Mouse (Mus musculus) adrenal gland, adult 2 months (tissue): ENCODE measurements around the gene Cstf1. TPM values are rescaled to one million over a fixed set of nuclear protein-coding genes. Genes with fewer than 3 reads are reported as not detected.
A peak's percentile ranks its signal among the peaks of the same experiment; 100 is the strongest.

ENCODE experiments used
- DNase-seq: peaks from one replicate; pipeline ENCODE4 v3.0.0; 2021
- long read RNA-seq: library from polyadenylated mRNA; stranded (forward); transcript quantifications from one replicate; pipeline ENCODE4 v2.0.0, GENCODE M21; 2021
- polyA plus RNA-seq: library from polyadenylated mRNA; depleted of rRNA; stranded (reverse); fragments of >200 nt; gene quantifications from 2 replicates; pipeline ENCODE4 v1.2.3, GENCODE M21; 2012; rRNA removed
- total RNA-seq, 2 experiments: library from RNA; stranded (reverse); gene quantifications; 2 replicates each; pipeline ENCODE4 v1.2.3; 2021

The Cstf1 gene
- total RNA-seq, result 10 to 100 TPM; 30.1 to 33.4 TPM
- polyA plus RNA-seq, result 30.7 and 31.5 TPM in 2 replicates
- long read RNA-seq, transcript Cstf1-201 (6 exons, 3,451 nt), result major isoform, 23 of 39 reads
- long read RNA-seq, partial matches to known transcripts, result 7 of 39 reads
- long read RNA-seq, other reads (novel, unspliced or antisense), result 9 of 39 reads

- DNase-seq, result peak; percentile 97
These were observed at the start of gene Cstf1, which contains the start of gene Aurka for GRCm38 (mm10) chr2:172370411-172371223. Gene Cstf1, plus strand, starts transcription at chr2:172370681. Gene Aurka, minus strand, starts transcription at chr2:172370535.

- DNase-seq, result peak; percentile 82
These were observed 49.6 kb upstream of the Cstf1 start for GRCm38 (mm10) chr2:172320878-172321277.

- no peak for DNase-seq
These were observed 42.2 kb upstream of the Cstf1 start for GRCm38 (mm10) chr2:172328248-172328647.

DNA sequence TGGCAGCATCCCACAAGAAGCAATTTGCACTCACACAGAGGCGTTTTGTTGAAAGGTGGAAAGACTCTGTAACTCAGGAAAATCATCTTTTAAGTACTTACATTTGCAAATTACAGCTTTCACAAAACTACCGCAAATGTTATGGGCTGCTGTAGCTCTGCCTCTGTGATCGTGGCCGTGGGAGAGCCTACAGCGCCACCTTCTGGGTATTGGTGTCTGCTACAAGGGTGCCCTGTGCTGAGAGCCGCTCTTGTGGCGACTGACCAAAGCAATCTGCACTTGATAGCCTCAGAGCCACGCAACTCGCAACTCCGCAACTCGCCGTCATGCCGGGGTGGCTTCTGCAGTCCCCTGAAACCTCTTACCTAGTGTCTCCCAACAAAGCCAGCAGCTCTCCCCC lies 41.3 kb upstream of the Cstf1 start:
- peak; percentile 66 for DNase-seq

- no peak for DNase-seq
These were observed 32.1 kb upstream of the Cstf1 start for GRCm38 (mm10) chr2:172338206-172338942.

GRCm38 (mm10) chr2:172340936-172341335 lies 29.5 kb upstream of the Cstf1 start:
- no peak for DNase-seq

DNA sequence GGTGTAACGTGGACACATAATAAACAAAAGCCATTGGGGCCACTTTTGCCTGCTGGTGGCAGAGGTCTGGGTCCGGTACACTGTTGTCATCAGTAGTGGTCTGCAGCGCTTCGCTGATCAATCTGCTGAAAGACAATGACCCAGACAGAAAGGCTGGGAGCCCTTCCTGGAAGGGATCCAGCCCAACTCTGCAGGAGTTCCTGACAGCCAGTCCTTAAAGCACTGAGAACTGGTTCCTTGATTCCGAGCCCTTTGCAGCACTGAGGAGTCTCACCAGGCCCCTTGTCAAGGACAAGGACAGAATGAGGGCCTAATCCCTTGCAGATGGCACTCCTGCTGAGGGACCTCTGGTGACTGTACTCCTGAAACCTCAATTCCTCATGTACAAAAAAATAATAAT lies 28.9 kb upstream of the Cstf1 start:
- DNase-seq, result no peak

DNA sequence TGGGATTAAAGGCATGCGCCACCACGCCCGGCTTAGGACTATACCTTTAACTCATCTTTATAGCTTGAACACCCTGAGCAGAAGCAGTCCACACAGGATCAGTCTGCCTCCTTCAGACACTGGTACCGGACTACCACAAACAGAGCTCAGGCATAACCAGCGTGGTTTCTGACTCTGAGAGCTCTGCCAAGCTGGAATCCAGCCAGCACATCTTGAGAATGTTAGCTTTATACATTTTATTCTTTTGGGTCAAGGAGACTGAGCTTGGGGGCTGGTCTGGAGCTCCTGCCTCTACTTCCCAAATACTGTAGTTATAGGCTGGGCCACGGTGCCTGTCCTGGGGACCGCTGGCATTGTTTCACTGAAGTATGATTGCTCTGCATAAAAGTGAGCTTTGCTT lies 26.7 kb upstream of the Cstf1 start:
- no peak for DNase-seq

DNA sequence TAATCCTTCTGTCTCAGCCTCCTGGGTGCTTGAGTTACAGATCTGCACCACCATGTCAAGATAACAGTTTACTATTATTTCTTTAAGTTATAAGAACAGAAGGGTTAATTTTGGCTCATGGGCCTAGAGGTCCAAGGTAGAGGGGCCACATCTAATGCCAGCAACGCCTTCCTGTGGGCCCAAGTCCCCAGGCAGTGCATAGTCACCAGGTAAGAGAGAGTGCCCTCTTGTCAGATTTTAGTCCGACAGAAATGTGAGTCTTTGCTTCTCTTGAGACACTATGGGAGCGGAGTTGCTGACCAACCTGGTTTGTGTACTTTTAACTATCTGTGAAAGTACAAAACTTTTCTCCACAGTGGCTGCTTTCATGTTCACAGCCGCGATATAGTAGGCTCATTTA lies 25.8 kb upstream of the Cstf1 start:
- DNase-seq, result no peak

DNA sequence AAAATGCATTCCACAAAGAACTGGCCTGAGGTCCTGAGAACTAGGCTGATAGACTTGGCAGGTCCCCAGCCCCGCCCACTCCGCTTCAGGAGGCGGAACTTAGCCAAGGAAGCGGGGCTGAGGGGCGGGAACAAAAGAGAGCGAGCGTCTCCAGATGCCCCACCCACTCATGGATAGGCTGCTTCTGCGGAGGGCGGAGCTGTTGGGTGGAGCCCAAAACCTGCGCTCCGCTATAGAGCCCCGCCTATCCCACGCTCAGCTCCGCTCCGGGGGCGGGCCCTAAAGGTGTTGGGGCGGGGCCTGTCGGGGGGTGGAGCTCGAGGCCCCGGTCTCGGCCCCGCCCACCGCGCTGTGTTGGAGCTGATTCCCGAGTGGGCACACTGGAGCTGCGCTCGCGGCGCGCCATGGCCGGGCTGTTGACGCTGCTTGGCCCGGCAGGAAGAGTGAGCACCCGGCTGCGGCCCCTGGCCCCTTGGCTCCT lies 25.2 kb upstream of the Cstf1 start, which contains the start of gene Fam210b:
TSS of gene Fam210b (plus strand) at position 308 of the 481 bp plus-strand sequence.
- DNase-seq, result peak; percentile 99

GRCm38 (mm10) chr2:172346034-172346929 lies 24.2 kb upstream of the Cstf1 start:
- DNase-seq, result peak; percentile 75

- peak; percentile 53 for DNase-seq
These were observed 23.4 kb upstream of the Cstf1 start for GRCm38 (mm10) chr2:172346933-172347611.

DNA sequence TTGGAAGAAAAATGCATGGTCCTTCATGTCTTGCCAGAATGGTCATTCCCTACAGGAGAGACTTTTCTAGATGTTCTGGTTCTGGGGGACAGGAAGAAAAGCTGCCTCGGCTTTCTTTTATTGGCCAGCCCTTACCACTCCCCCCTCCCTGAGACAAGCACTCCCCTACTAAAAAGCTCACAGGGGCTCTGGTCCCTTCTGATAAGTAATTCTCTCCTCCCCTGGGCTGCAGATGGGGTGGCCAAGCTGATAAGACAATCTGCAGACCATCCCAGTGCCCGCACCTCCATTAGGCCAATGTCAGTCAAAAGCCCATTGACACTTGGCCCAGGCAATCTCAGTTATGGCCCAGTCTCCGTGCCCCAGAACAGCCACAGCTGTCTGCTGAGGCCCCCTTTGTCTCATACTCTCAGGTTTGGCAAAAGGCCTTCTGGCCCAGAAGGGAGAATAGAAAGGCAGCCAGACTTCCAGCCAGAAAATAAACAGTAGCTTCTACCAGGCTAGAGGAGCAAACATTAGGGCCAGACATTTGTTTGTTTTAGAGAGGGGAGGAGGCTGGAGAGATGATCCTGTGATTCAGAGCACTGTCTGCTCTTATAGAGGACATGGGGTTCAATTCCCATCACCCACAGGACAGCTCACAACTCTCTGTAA lies 22.1 kb upstream of the Cstf1 start:
- DNase-seq, result no peak

DNA sequence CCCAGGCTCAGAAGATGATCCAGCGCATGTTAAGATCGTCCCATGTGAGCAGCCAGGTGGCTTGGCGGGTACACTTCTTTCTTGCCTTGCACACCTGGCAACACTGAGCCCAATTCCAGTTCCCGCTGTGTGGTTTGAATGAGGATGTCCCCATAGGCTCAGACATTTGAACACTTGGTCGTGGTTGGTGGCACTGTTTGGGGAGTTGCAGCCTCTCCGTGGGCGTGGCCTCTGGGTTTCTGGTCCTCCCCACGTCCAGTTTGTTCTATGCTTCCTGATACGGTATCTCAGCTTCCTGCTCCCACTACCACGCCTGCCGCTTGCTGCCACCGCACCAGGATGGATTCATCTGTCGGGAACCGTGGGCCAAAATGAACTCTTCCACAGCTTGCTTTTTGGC lies 20.7 kb upstream of the Cstf1 start:
- DNase-seq, result no peak

DNA sequence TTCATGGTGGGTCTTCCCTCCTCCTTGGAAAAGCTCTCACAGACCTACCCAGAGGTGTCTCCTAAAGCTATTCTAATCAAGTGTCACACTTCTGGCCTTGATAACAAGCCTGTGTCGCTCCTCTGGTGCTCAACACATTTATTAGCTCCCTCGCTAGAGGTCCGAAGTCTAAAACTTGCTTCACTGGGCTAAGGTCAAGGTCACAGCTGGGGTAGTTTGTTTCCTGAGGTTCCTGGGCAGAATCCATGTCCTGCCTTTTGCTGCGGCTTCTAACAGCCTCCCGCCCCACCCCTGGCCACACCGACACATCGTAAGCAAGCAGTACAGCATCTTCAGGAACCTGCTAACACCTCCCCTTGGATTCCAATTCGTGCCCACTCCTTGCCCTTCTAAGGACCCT lies 19.7 kb upstream of the Cstf1 start:
- no peak for DNase-seq

GRCm38 (mm10) chr2:172353218-172353617 lies 17.3 kb upstream of the Cstf1 start:
- no peak for DNase-seq

DNA sequence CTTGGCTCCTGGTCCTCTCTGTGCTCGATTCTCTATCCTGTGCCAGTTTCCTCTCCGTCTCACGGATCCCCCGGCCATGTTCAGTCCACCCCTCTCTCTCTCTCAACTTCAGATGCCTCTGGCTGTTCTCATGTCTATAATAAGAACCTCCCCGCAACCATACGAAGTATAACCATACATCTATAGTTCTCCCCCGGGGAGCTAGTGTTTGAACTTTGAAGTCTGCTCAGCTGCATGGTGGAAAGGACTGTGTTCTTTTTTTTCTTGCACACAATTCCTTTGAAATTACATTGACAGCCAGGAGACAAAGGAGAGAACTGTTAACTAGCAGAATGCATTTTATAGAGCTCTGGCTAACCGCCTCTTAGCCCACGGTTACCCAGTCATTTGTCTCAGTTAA lies 15.7 kb upstream of the Cstf1 start:
- DNase-seq, result no peak

- no peak for DNase-seq
These were observed 14.6 kb upstream of the Cstf1 start for GRCm38 (mm10) chr2:172355833-172356232.

DNA sequence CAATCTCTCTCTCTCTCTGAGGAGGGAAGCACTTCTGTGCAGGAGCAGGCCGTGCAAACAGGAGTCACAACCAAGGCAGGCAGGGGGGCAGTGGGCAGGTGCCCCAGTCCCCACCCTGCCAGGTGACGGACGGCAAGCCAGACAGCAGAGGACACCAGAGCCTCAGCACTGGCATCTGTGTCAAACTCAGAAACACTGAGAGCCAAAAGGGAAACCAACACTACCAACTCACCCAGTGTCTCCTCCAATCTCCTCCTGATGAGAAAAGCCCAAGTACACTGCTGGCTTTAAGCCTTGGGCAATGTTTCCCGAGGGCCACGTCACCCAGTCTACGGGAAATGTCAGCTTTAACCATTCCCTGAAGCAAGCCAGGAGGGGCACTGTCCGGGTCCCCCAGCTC lies 7.3 kb upstream of the Cstf1 start:
- DNase-seq, result no peak

- no peak for DNase-seq
These were observed 777 bp downstream of the Cstf1 start for GRCm38 (mm10) chr2:172371258-172371657.

- DNase-seq, result peak; percentile 34
These were observed 6.1 kb downstream of the Cstf1 start for GRCm38 (mm10) chr2:172376551-172376950.
